Mouse (Mus musculus) embryonic facial prominence, embryonic 14.5 days (tissue): ENCODE data around the gene Adgra3. TPM values are rescaled to one million over a fixed set of nuclear protein-coding genes. Genes with fewer than 3 reads are reported as not detected.

Experiments used
- ATAC-seq: fragments of 200-750 bp; cut with Nextera tagmentation; 2 replicates; pipeline ENCODE4 v1.8.0; 2017; ENCODE audit warnings: low read depth, moderate number of reproducible peaks, moderate TSS enrichment
- DNase-seq: peaks from one replicate; pipeline ENCODE4 v3.0.0-alpha.2; 2015; ENCODE audit warnings: low spot score
- H3K27ac ChIP-seq: fragments of 300-500 bp; sonication (generic); replicated peaks from 2 replicates; pipeline ENCODE4 v1.5.1; 2014; ENCODE audit warnings: low read depth, mild to moderate bottlenecking, low read length, moderate library complexity
- H3K27me3 ChIP-seq: fragments of 300-500 bp; sonication (generic); replicated peaks from 2 replicates; pipeline ENCODE4 v1.6.1; 2014; ENCODE audit warnings: low read length; ENCODE audit not compliant: control insufficient read depth, insufficient read depth
- H3K36me3 ChIP-seq: fragments of 300-500 bp; sonication (generic); 2 replicates; pipeline ENCODE4 v1.6.1; 2014; ENCODE audit warnings: low read length, mixed read lengths; ENCODE audit not compliant: control insufficient read depth, insufficient read depth
- H3K4me1 ChIP-seq: fragments of 300-500 bp; sonication (generic); 2 replicates; pipeline ENCODE4 v1.6.1; 2014; ENCODE audit warnings: antibody characterized with exemption, low read length; ENCODE audit not compliant: control insufficient read depth, insufficient read depth
- H3K4me2 ChIP-seq: fragments of 300-500 bp; sonication (generic); 2 replicates; pipeline ENCODE4 v1.6.1; 2014; ENCODE audit warnings: low read depth, mild to moderate bottlenecking, low read length, moderate library complexity, mixed read lengths
- H3K4me3 ChIP-seq: fragments of 300-500 bp; sonication (generic); 2 replicates; pipeline ENCODE4 v1.5.1; 2014; ENCODE audit warnings: low read depth, mild to moderate bottlenecking, low read length
- H3K9ac ChIP-seq: fragments of 300-500 bp; sonication (generic); 2 replicates; pipeline ENCODE4 v1.6.1; 2014; ENCODE audit warnings: low read depth, mild to moderate bottlenecking, low read length, moderate library complexity, mixed read lengths
- H3K9me3 ChIP-seq: fragments of 300-500 bp; sonication (generic); 2 replicates; pipeline ENCODE4 v1.6.1; 2016; ENCODE audit warnings: low read length; ENCODE audit not compliant: control insufficient read depth
- WGBS: fragments of 180-500 bp; shearing (Covaris S2); extraction: QIAGEN DNeasy Blood & Tissue Kit; methylation state at CpG from one replicate; pipeline ENCODE4 v1.1.7; 2014; 5-methylcytosine and 5-hydroxymethylcytosine counted together
- polyA plus RNA-seq: library from polyadenylated mRNA; unstranded; fragments of >200 nt; fragmentation: Nextera tagmentation; extraction: Ambion mirVana; gene quantifications from 2 replicates; pipeline ENCODE4 v1.2.1, GENCODE M21; 2014

Gene Adgra3
- polyA plus RNA-seq, 1 experiment from 2014 or later, result 38.3 TPM

DNA sequence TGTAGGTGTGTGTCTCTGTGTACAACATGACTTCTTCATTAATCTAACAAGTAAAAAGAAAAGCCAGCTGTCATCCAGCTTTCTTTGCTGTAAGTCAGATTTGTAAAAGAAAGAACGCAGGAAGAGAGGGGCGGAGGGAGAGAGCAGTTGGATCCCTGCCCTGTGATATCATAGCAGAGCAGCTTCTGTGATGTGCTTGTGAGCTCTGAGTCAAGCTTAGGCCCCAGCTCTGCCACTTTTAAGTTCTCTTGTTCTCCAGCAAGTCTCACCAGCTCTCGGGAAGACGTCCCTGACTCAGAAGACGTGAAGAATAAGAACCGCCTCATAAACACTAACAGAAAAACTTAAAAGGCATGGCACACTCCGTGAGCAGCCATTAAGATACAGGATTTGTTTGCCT, 31.8 kb downstream of the Adgra3 start:
- DNase-seq (peak; percentile 65), ATAC-seq (no peak)
- Histone ChIP-seq H3K36me3 (peaks cover 25% of the 10 kb centered on the region), H3K27ac (no peak overlapping the region; the same call in 1 of the 2 replicates), H3K27me3 (no peaks in the 10 kb centered on the region), H3K4me3 (no peak overlapping the region), H3K4me1 (peaks cover 21% of the 10 kb centered on the region), H3K9me3 (no peaks in the 10 kb centered on the region), H3K4me2 (no peak overlapping the region), H3K9ac (no peak overlapping the region)
- 60% methylated on average over 7 of the region's 7 CpGs for WGBS

DNA sequence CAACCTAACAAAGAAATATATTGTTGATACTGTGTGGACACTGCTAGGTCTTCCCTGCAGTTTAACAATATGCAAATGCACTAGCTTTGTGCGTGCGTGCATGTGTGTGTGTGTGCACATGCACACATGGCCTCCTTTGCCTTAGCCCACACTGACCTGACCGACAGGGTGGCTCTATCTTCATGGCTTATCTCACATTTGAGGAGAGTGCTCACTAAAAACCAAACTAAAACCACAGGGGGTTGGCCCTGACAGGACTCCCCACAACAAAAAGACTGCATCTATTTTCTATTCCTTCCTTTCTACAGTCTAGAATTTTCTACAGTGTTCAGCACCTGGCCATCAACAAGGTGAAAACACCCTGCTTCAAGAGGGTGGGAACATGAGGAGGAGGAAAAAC, 32.7 kb downstream of the Adgra3 start:
- Histone ChIP-seq H3K27me3 (no peaks in the 10 kb centered on the region), H3K4me3 (no peak overlapping the region), H3K9ac (no peak overlapping the region), H3K4me1 (peaks cover 21% of the 10 kb centered on the region), H3K36me3 (peaks cover 33% of the 10 kb centered on the region), H3K9me3 (no peaks in the 10 kb centered on the region), H3K4me2 (no peak overlapping the region), H3K27ac (no peak overlapping the region)
- WGBS, result 73% methylated on average over 3 of the region's 3 CpGs
- no peak for DNase-seq
- no peak for ATAC-seq

DNA sequence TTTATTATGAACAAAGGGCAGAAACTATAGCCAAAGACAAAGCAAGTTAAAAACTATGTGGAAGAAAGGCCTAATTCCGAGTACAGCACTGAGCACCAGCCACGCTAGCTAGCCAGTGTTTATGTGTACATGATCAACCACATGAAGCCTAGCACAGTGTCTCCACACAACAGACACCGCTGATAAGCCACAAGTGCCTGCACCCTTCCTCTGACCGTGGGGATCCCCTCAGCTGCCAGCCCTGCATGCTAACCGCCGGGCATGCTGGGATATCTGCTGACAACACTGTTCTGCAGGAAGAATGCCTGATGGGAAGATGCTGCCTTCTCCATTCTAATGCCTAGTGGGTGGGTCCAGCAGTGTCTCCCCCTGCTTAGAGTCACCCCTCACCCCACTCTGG, 34.7 kb downstream of the Adgra3 start:
- Histone ChIP-seq H3K4me2 (no peak overlapping the region), H3K9ac (no peak overlapping the region), H3K27me3 (no peaks in the 10 kb centered on the region), H3K4me1 (peaks cover 17% of the 10 kb centered on the region), H3K4me3 (no peak overlapping the region), H3K27ac (no peak overlapping the region), H3K9me3 (no peaks in the 10 kb centered on the region), H3K36me3 (peaks cover 42% of the 10 kb centered on the region)
- no peak for DNase-seq
- WGBS, result 87% methylated on average over 6 of the region's 6 CpGs
- no peak for ATAC-seq

DNA sequence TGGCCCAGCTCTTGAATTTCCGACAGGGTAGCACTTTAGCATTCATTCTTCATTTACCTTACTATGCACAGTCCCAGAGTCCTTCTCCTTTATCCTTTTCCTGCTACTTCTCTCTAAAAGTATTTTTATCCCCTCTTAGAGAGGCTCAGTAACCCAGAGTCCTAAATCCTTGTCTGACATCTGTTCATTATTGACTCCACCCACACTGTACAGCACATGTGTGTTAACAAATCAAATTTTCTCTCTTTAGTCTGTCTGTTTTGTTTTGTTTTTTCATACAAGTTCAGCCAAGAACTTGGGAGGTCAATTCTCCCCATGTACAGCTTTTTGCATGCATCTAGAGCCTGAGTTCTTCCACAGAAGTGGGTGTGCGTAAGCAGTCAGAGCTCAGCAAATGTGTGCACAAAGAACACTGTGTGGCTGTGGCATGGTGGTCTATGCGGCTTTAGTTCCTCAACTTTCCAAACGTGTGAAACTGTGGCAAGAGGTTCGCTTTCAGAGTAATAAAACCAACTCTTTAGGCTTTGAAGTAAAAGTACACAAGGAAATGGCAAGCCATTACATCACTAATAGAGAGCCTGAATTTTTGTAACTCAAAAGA, 42.7 kb downstream of the Adgra3 start:
- Histone ChIP-seq H3K9me3 (no peaks in the 10 kb centered on the region), H3K4me2 (no peak overlapping the region), H3K27me3 (no peaks in the 10 kb centered on the region), H3K36me3 (peaks cover 34% of the 10 kb centered on the region), H3K4me1 (peaks cover 10% of the 10 kb centered on the region; the same call in 1 of the 2 replicates), H3K9ac (no peak overlapping the region), H3K4me3 (no peak overlapping the region), H3K27ac (peak overlapping the region; percentile 11)
- 70% methylated on average over 5 of the region's 5 CpGs for WGBS
- ATAC-seq (no peak), DNase-seq (no peak)

DNA sequence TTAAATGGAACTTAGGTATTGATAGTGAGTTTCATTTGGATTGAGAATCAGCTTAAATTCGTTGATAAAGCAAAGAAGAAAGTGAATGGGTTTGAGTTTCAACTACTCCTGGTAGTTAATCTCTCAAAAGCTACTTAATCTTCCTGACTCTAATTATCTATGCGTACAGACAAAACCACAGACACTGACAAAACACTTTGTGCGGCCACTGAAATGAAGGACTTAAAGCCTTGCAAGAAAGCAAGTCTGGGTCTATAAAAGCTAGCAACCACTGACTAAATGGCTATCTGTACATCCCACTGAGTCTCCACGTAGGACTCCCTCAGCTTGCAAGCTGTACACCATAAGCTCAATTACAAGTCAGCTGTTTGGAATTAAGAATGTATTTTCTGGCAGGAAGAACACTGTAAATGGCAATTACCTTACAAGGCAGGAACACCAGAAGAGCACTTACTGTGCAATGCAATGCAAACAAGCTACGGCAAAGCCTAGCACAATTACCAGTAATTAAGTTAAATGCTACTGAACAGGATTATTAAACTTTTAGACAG, 43.6 kb downstream of the Adgra3 start:
- Histone ChIP-seq H3K4me3 (no peak overlapping the region), H3K9ac (no peak overlapping the region), H3K4me1 (peaks cover 10% of the 10 kb centered on the region; the same call in 1 of the 2 replicates), H3K9me3 (no peaks in the 10 kb centered on the region), H3K27me3 (no peaks in the 10 kb centered on the region), H3K36me3 (peaks cover 37% of the 10 kb centered on the region), H3K27ac (no peak overlapping the region), H3K4me2 (no peak overlapping the region)
- peak; percentile 65 for DNase-seq
- WGBS, result 44% methylated on average over 5 of the region's 5 CpGs
- peak; percentile 68 for ATAC-seq

DNA sequence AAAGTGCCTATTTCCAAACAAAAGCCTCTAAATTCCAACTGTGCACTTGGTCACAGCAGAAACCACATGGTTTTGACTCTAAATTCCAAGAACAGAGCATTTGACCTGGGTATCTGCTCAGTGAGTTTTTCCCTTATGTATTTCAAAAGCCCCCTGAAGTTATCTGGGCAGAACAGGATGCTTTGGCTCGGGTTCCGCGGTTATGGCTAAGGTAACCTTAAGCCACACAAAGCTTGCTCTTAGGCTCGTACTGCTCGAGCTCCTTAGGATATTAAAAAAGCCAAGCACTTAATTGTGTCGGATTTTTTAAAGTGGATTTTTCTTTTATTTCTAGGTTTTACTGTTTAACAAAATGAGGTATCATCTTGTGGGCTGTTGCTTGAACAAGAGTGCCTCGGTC, 44.1 kb downstream of the Adgra3 start:
- Histone ChIP-seq H3K9ac (no peak overlapping the region), H3K9me3 (no peaks in the 10 kb centered on the region), H3K27me3 (no peaks in the 10 kb centered on the region), H3K27ac (no peak overlapping the region), H3K36me3 (peaks cover 36% of the 10 kb centered on the region), H3K4me2 (no peak overlapping the region), H3K4me3 (no peak overlapping the region), H3K4me1 (peaks cover 10% of the 10 kb centered on the region; the same call in 1 of the 2 replicates)
- ATAC-seq (no peak; the same call in 1 of the 2 replicates), DNase-seq (no peak)
- 65% methylated on average over 7 of the region's 7 CpGs for WGBS

DNA sequence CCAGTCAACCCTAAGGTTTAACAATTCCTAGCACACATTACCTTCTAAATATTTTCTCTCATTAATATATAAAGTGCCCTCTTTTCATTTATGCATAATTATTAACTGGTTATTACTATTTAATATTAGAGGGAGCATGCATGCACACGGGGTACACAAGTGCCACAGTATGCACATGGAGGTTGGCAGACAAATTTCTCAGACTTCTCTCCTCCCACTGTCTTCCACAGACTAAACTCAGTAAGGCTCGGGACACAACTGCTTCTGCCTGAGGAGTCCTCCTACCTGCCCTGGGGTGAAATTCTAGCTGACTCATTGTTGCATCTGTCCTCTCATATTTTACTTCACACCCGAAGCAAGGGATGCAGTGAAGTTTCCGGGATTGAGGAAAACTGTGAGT, 44.8 kb downstream of the Adgra3 start:
- no peak overlapping the region for H3K27ac ChIP-seq
- no peak for DNase-seq

DNA sequence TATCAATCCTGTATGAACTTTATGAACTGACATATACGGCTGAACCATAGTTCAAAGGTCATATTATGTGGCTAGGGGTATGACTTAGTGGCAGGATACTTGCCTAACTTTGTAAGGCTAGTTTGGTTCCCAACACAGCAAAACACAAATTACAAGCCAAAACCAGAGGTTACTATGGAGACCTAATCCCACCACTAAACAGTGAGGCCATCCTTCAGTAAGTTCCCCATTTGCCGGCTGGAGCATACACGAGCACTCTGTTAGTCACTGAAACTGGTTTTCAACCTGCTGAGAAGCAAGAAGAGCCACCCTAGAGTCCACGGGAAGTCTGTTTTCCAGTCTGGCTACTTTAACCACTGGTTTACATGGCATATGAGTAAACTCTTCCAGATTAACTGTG, 50.0 kb downstream of the Adgra3 start:
- 75% methylated on average over 4 of the region's 4 CpGs for WGBS
- DNase-seq (no peak), ATAC-seq (no peak)
- Histone ChIP-seq H3K36me3 (peaks cover 71% of the 10 kb centered on the region), H3K27me3 (no peaks in the 10 kb centered on the region), H3K4me1 (no peaks in the 10 kb centered on the region), H3K9ac (no peak overlapping the region), H3K27ac (no peak overlapping the region), H3K9me3 (no peaks in the 10 kb centered on the region), H3K4me2 (no peak overlapping the region), H3K4me3 (no peak overlapping the region)

More for the DNA sequence above, 44.8 kb downstream of the Adgra3 start:
- H3K4me3 ChIP-seq, result no peak overlapping the region
- no peak overlapping the region for H3K4me2 ChIP-seq
- H3K27me3 ChIP-seq, result no peaks in the 10 kb centered on the region
- H3K4me1 ChIP-seq, result peaks cover 10% of the 10 kb centered on the region; the same call in 1 of the 2 replicates
- no peaks in the 10 kb centered on the region for H3K9me3 ChIP-seq
- no peak for ATAC-seq
- WGBS, result 74% methylated on average over 4 of the region's 4 CpGs
- peaks cover 39% of the 10 kb centered on the region for H3K36me3 ChIP-seq
- H3K9ac ChIP-seq, result no peak overlapping the region
